Comparison of ENCODE assay signal across 9 mouse cellular contexts in the genomic region with DNA sequence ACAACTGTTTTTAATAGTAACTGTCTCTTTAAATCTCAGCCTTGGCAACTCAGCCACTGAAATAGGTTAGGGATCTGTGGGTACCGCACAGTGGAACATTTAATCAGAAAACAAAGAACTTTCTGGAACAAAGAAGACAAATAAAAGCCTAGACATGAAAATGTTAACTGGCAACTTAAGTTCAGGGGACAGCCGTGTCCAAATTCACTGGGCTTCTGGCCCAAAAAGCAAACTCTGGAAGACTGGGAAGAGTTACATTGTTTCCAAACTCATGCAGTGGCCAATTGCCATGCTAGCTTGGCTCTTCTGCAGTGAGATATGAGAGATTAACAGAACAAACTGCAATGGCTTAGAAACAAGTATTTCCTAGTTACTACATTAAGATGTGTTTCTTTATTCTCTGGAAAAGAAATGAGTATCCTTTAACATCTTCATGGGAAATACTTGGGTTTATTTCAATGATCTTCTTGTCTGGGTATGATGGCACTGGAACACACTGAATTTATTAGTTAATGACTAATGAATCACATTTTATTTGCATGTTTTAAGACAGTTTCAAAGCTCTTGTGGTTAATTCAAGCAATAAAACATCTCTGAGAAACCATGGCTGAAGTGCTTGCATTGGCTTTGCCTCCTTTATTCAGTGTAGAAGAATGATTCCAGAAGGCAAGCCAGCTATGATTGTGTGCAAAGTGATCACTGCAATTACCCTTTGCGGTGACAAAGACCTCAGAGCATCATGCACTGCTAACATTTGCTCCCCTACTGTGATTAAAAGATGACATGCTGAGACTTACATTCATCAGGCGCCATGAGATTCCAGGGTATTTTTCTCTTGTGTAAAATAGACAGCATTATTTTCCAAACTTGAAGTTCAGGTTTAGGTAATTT.
DNase-seq lines count a peak whose midpoint lies in the region; ATAC-seq and TF ChIP-seq lines count a peak whose summit lies in the region.
"Had no signal": no experiment of that assay in that cellular context is flagged by ENCODE, and none has a peak within 500 bp of the region (broad histone marks: within the 10 kb centered on the region; RNA-seq: fewer than 3 reads in every experiment).

No protein-coding gene starts in this region.

- no peak overlapping the region for H3K27ac ChIP-seq in hindbrain, postnatal 0 days
- no peak overlapping the region for H3K27ac ChIP-seq in hindbrain, embryonic 11.5 days (ENCODE audit: low read depth, low read length)
- H3K27ac ChIP-seq in lung, embryonic 14.5 days (ENCODE audit: low read depth), result no peak overlapping the region
- H3K27ac ChIP-seq in stomach, postnatal 0 days (replicated peaks), result no peak overlapping the region
- H3K27ac ChIP-seq: stomach, embryonic 15.5 days had no signal

- no peaks in the 10 kb centered on the region for H3K4me1 ChIP-seq in hindbrain, postnatal 0 days (ENCODE audit: insufficient read depth, low read length)
- H3K4me1 ChIP-seq in hindbrain, embryonic 11.5 days (replicated peaks; ENCODE audit: control insufficient read depth, insufficient read depth, low read length), result no peaks in the 10 kb centered on the region
- peaks cover 10% of the 10 kb centered on the region for H3K4me1 ChIP-seq in lung, embryonic 14.5 days (ENCODE audit: insufficient read depth)
- no peaks in the 10 kb centered on the region for H3K4me1 ChIP-seq in stomach, postnatal 0 days (replicated peaks; ENCODE audit: control insufficient read depth, insufficient read depth)
- H3K4me1 ChIP-seq: stomach, embryonic 15.5 days had no signal

- POLR2A ChIA-PET in Patski (lab: Charles Lee), result interaction anchor here (0.6 kb wide), 1 partner anchor 119 kb away, joined by 4 read pairs; no protein-coding TSS in a partner anchor

- TF ChIP-seq EP300 in stomach, postnatal 0 days (optimal IDR thresholded peaks at IDR 0.05), result no peak

- no peaks in the 10 kb centered on the region for H3K36me3 ChIP-seq in hindbrain, postnatal 0 days (ENCODE audit: insufficient read depth, low read length)
- no peaks in the 10 kb centered on the region for H3K36me3 ChIP-seq in hindbrain, embryonic 11.5 days (ENCODE audit: control insufficient read depth, insufficient read depth, low read length)
- H3K36me3 ChIP-seq in lung, embryonic 14.5 days (ENCODE audit: insufficient read depth), result no peaks in the 10 kb centered on the region
- H3K36me3 ChIP-seq in stomach, postnatal 0 days (ENCODE audit: control insufficient read depth, insufficient read depth, low read length), result no peaks in the 10 kb centered on the region
- H3K36me3 ChIP-seq: stomach, embryonic 15.5 days had no signal

- H3K9me3 ChIP-seq in hindbrain, postnatal 0 days (ENCODE audit: low read length), result no peaks in the 10 kb centered on the region
- no peaks in the 10 kb centered on the region for H3K9me3 ChIP-seq in hindbrain, embryonic 11.5 days (ENCODE audit: control insufficient read depth, low read length)
- no peaks in the 10 kb centered on the region for H3K9me3 ChIP-seq in lung, embryonic 14.5 days (ENCODE audit: low read depth, low read length)
- no peaks in the 10 kb centered on the region for H3K9me3 ChIP-seq in stomach, postnatal 0 days (ENCODE audit: control insufficient read depth, low read length)
- H3K9me3 ChIP-seq: stomach, embryonic 15.5 days had no signal

- WGBS in hindbrain, postnatal 0 days, result 31% methylated on average over 4 of the region's 4 CpGs
- 52% methylated on average over 4 of the region's 4 CpGs for WGBS in hindbrain, embryonic 11.5 days
- 67% methylated on average over 4 of the region's 4 CpGs for WGBS in lung, embryonic 14.5 days
- 50% methylated on average over 4 of the region's 4 CpGs for WGBS in stomach, postnatal 0 days

- no peak overlapping the region for H3K4me3 ChIP-seq in hindbrain, postnatal 0 days (ENCODE audit: low read length)
- no peak overlapping the region for H3K4me3 ChIP-seq in hindbrain, embryonic 11.5 days (ENCODE audit: low read depth, low read length)
- H3K4me3 ChIP-seq in lung, embryonic 14.5 days (ENCODE audit: low read depth, low read length), result no peak overlapping the region
- H3K4me3 ChIP-seq in stomach, postnatal 0 days (ENCODE audit: low read depth, low read length), result no peak overlapping the region
- H3K4me3 ChIP-seq: stomach, embryonic 15.5 days had no signal

- in situ Hi-C loops in Patski (cut with MboI; ENCODE audit: low pct_unique_long_range_greater_than_20kb), result loop anchor here (5.0 kb wide), 5 partner anchors 170 to 365 kb away; no protein-coding TSS in a partner anchor

- peak; percentile 67; the same call in 1 of the 2 replicates for ATAC-seq in hindbrain, postnatal 0 days
- ATAC-seq in hindbrain, embryonic 11.5 days (ENCODE audit: low FRiP score), result no peak
- ATAC-seq in Patski, result peak; percentile 84
- no peak for ATAC-seq in lung, embryonic 14.5 days (ENCODE audit: insufficient read depth)
- ATAC-seq in stomach, postnatal 0 days (ENCODE audit: low FRiP score, low TSS enrichment), result no peak

- TF ChIP-seq CTCF in hindbrain, postnatal 0 days (IDR thresholded peaks at IDR 0.05; ENCODE audit: low read depth), result no peak
- no peak for TF ChIP-seq CTCF in Patski (IDR thresholded peaks at IDR 0.05)
- no peak for TF ChIP-seq CTCF in lung, embryonic 14.5 days (IDR thresholded peaks at IDR 0.05; ENCODE audit: low read depth)
- TF ChIP-seq CTCF in stomach, postnatal 0 days (IDR thresholded peaks at IDR 0.05; ENCODE audit: low read depth), result no peak

- peak; percentile 71 for DNase-seq in hindbrain, postnatal 0 days (ENCODE audit: low spot score)
- DNase-seq in hindbrain, embryonic 11.5 days (ENCODE audit: low spot score), result no peak
- peak; percentile 81 for DNase-seq in Muller cell, postnatal 12 days (ENCODE audit: inconsistent ontology term)
- peak; percentile 98 for DNase-seq in Patski (ENCODE audit: low read depth, low spot score)
- peak; percentile 65 for DNase-seq in lung, embryonic 14.5 days
- DNase-seq in stomach, postnatal 0 days (ENCODE audit: low spot score), result no peak
- DNase-seq in spleen, adult 18-20 months, result no peak
- DNase-seq in cerebellum, adult 8-10 months, result no peak

- H3K27me3 ChIP-seq in hindbrain, postnatal 0 days (ENCODE audit: insufficient read depth, low read length), result no peaks in the 10 kb centered on the region
- H3K27me3 ChIP-seq in hindbrain, embryonic 11.5 days (ENCODE audit: control insufficient read depth, insufficient read depth, low read length), result no peaks in the 10 kb centered on the region
- H3K27me3 ChIP-seq in Patski, result no peaks in the 10 kb centered on the region
- no peaks in the 10 kb centered on the region for H3K27me3 ChIP-seq in lung, embryonic 14.5 days (ENCODE audit: insufficient read depth, low read length)
- H3K27me3 ChIP-seq in stomach, postnatal 0 days (ENCODE audit: control insufficient read depth, insufficient read depth, low read length), result no peaks in the 10 kb centered on the region
- H3K27me3 ChIP-seq: stomach, embryonic 15.5 days had no signal

- H3K9ac ChIP-seq in hindbrain, postnatal 0 days (replicated peaks; ENCODE audit: low read length), result no peak overlapping the region
- no peak overlapping the region for H3K9ac ChIP-seq in hindbrain, embryonic 11.5 days (ENCODE audit: low read depth, low read length)
- no peak overlapping the region for H3K9ac ChIP-seq in lung, embryonic 14.5 days
- H3K9ac ChIP-seq in stomach, postnatal 0 days (ENCODE audit: low read length), result no peak overlapping the region
- H3K9ac ChIP-seq: stomach, embryonic 15.5 days had no signal

- H3K4me2 ChIP-seq in hindbrain, postnatal 0 days (ENCODE audit: low read depth, low read length), result no peak overlapping the region
- no peak overlapping the region for H3K4me2 ChIP-seq in hindbrain, embryonic 11.5 days (replicated peaks; ENCODE audit: low read depth, low read length)
- H3K4me2 ChIP-seq in lung, embryonic 14.5 days, result no peak overlapping the region
- H3K4me2 ChIP-seq in stomach, postnatal 0 days (replicated peaks; ENCODE audit: low read depth), result no peak overlapping the region
- H3K4me2 ChIP-seq: stomach, embryonic 15.5 days had no signal

- CTCF ChIA-PET in Patski (lab: Charles Lee), result interaction anchor here (0.9 to 1.1 kb wide), 3 partner anchors 17 to 139 kb away, joined by 3 read pairs; no protein-coding TSS in a partner anchor

Comparison
In these comparisons a context has a peak if more than half of its experiments do, and no peak if none do; other contexts are left out.
1. ATAC-seq: peak in hindbrain, postnatal 0 days (single experiment) and Patski (single experiment); none in hindbrain, embryonic 11.5 days (single experiment), lung, embryonic 14.5 days (single experiment) and stomach, postnatal 0 days (single experiment).
2. DNase-seq: peak in hindbrain, postnatal 0 days (single experiment), Muller cell, postnatal 12 days (single experiment), Patski (single experiment) and lung, embryonic 14.5 days (single experiment); none in hindbrain, embryonic 11.5 days (single experiment), stomach, postnatal 0 days (single experiment), spleen, adult 18-20 months (0 of 2) and cerebellum, adult 8-10 months (single experiment).